Mouse (Mus musculus) embryonic facial prominence, embryonic 14.5 days (tissue): ENCODE measurements around the gene Selenbp1. TPM values are rescaled to one million over a fixed set of nuclear protein-coding genes. Genes with fewer than 3 reads are reported as not detected.
"Not testable (repeated sequence)": the region's sequence is repeated elsewhere in the genome, so short reads cannot be mapped to it uniquely, and the experiment has no call there.

Source experiments
- ATAC-seq: fragments of 200-750 bp; cut with Nextera tagmentation; 2 replicates; pipeline ENCODE4 v1.8.0; 2017; ENCODE audit warnings: low read depth, moderate number of reproducible peaks, moderate TSS enrichment
- DNase-seq: peaks from one replicate; pipeline ENCODE4 v3.0.0-alpha.2; 2015; ENCODE audit warnings: low spot score
- H3K27ac ChIP-seq: fragments of 300-500 bp; sonication (generic); replicated peaks from 2 replicates; pipeline ENCODE4 v1.5.1; 2014; ENCODE audit warnings: low read depth, mild to moderate bottlenecking, low read length, moderate library complexity
- H3K27me3 ChIP-seq: fragments of 300-500 bp; sonication (generic); replicated peaks from 2 replicates; pipeline ENCODE4 v1.6.1; 2014; ENCODE audit warnings: low read length; ENCODE audit not compliant: control insufficient read depth, insufficient read depth
- H3K36me3 ChIP-seq: fragments of 300-500 bp; sonication (generic); 2 replicates; pipeline ENCODE4 v1.6.1; 2014; ENCODE audit warnings: low read length, mixed read lengths; ENCODE audit not compliant: control insufficient read depth, insufficient read depth
- H3K4me1 ChIP-seq: fragments of 300-500 bp; sonication (generic); 2 replicates; pipeline ENCODE4 v1.6.1; 2014; ENCODE audit warnings: antibody characterized with exemption, low read length; ENCODE audit not compliant: control insufficient read depth, insufficient read depth
- H3K4me2 ChIP-seq: fragments of 300-500 bp; sonication (generic); 2 replicates; pipeline ENCODE4 v1.6.1; 2014; ENCODE audit warnings: low read depth, mild to moderate bottlenecking, low read length, moderate library complexity, mixed read lengths
- H3K4me3 ChIP-seq: fragments of 300-500 bp; sonication (generic); 2 replicates; pipeline ENCODE4 v1.5.1; 2014; ENCODE audit warnings: low read depth, mild to moderate bottlenecking, low read length
- H3K9ac ChIP-seq: fragments of 300-500 bp; sonication (generic); 2 replicates; pipeline ENCODE4 v1.6.1; 2014; ENCODE audit warnings: low read depth, mild to moderate bottlenecking, low read length, moderate library complexity, mixed read lengths
- H3K9me3 ChIP-seq: fragments of 300-500 bp; sonication (generic); 2 replicates; pipeline ENCODE4 v1.6.1; 2016; ENCODE audit warnings: low read length; ENCODE audit not compliant: control insufficient read depth
- WGBS: fragments of 180-500 bp; shearing (Covaris S2); extraction: QIAGEN DNeasy Blood & Tissue Kit; methylation state at CpG from one replicate; pipeline ENCODE4 v1.1.7; 2014; 5-methylcytosine and 5-hydroxymethylcytosine counted together
- polyA plus RNA-seq: library from polyadenylated mRNA; unstranded; fragments of >200 nt; fragmentation: Nextera tagmentation; extraction: Ambion mirVana; gene quantifications from 2 replicates; pipeline ENCODE4 v1.2.1, GENCODE M21; 2014

Gene Selenbp1
- polyA plus RNA-seq, 1 experiment from 2014 or later = 41.0 TPM

GRCm38 (mm10) chr3:94913801-94914200, 19.1 kb upstream of the Selenbp1 start:
- H3K4me2 ChIP-seq = no peak overlapping the region
- H3K27me3 ChIP-seq = no peaks in the 10 kb centered on the region
- H3K27ac ChIP-seq = no peak overlapping the region
- no peaks in the 10 kb centered on the region for H3K4me1 ChIP-seq
- ATAC-seq (no peak), DNase-seq (no peak)
- no peaks in the 10 kb centered on the region for H3K36me3 ChIP-seq
- H3K9me3 ChIP-seq = no peaks in the 10 kb centered on the region
- no peak overlapping the region for H3K9ac ChIP-seq
- H3K4me3 ChIP-seq = no peak overlapping the region
- 56% methylated on average over 5 of the region's 5 CpGs for WGBS

- no peak overlapping the region for H3K27ac ChIP-seq
- DNase-seq = peak; percentile 49
- no peak overlapping the region for H3K9ac ChIP-seq
- H3K9me3 ChIP-seq = no peaks in the 10 kb centered on the region
- no peak overlapping the region for H3K4me2 ChIP-seq
- peak; percentile 17; the same call in 1 of the 2 replicates for ATAC-seq
- H3K4me3 ChIP-seq = no peak overlapping the region
- no peaks in the 10 kb centered on the region for H3K36me3 ChIP-seq
- no peaks in the 10 kb centered on the region for H3K4me1 ChIP-seq
- WGBS = 61% methylated on average over 7 of the region's 7 CpGs
- H3K27me3 ChIP-seq = no peaks in the 10 kb centered on the region
These were observed 16.7 kb upstream of the Selenbp1 start for GRCm38 (mm10) chr3:94915903-94916741.

- no peaks in the 10 kb centered on the region for H3K4me1 ChIP-seq
- H3K4me2 ChIP-seq = no peak overlapping the region
- ATAC-seq (peak; percentile 83), DNase-seq (peak; percentile 64)
- H3K4me3 ChIP-seq = no peak overlapping the region
- WGBS = 59% methylated on average over 14 of the region's 14 CpGs
- no peaks in the 10 kb centered on the region for H3K9me3 ChIP-seq
- peak overlapping the region; percentile 3; the same call in 1 of the 2 replicates for H3K9ac ChIP-seq
- H3K36me3 ChIP-seq = no peaks in the 10 kb centered on the region
- H3K27me3 ChIP-seq = no peaks in the 10 kb centered on the region
- H3K27ac ChIP-seq = no peak overlapping the region
These were observed 15.0 kb upstream of the Selenbp1 start for GRCm38 (mm10) chr3:94917816-94918361.

DNA sequence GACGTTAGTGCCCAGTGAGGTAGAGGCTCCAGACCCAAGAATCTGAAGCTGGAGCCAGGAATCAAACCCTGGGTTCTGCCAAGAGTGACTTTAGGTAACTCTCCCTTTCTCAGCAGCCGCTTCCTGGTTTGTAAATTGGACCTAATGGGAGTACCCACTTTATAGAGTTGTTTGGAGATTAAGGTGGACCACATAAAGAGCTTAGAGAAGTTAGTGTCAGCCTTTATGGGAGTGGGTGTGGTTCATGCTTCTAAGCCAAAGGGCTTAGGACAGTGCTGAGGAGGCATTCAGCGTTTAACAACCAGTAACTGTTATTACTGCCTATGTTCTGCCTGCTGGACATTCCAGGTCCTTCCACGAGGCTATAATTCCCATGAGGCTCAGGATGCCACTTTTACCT, 14.0 kb upstream of the Selenbp1 start:
- 70% methylated on average over 4 of the region's 4 CpGs for WGBS

DNA sequence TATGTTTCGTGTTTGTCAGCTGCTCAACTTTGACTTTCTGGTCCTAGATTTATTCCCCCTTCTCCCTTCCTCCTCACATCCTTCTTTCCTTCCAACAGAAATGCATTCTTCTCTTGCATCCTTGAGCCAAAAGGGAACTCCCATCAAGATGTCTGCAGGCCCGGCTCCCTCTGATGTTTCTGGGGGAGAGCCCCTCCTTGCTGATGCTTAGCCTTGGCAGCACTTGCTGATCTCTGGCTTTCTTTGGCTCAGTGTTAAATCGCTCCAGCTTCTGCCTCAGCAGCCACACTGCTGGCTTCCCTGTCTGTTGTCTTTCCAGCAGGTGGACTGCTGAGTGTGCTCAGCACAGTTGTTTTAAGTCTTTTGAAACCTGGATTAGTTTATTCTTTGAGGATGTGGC, 11.8 kb upstream of the Selenbp1 start:
- Histone ChIP-seq H3K9me3 (no peaks in the 10 kb centered on the region), H3K36me3 (no peaks in the 10 kb centered on the region), H3K4me2 (no peak overlapping the region), H3K27me3 (no peaks in the 10 kb centered on the region), H3K4me3 (no peak overlapping the region), H3K4me1 (no peaks in the 10 kb centered on the region), H3K27ac (no peak overlapping the region), H3K9ac (no peak overlapping the region)
- no peak for ATAC-seq
- 37% methylated on average over 3 of the region's 3 CpGs for WGBS
- DNase-seq = peak; percentile 48

More for the DNA sequence above, 14.0 kb upstream of the Selenbp1 start:
- Histone ChIP-seq H3K36me3 (no peaks in the 10 kb centered on the region), H3K9me3 (no peaks in the 10 kb centered on the region), H3K4me1 (no peaks in the 10 kb centered on the region), H3K27me3 (no peaks in the 10 kb centered on the region), H3K4me3 (no peak overlapping the region), H3K4me2 (no peak overlapping the region), H3K27ac (no peak overlapping the region), H3K9ac (no peak overlapping the region)
- DNase-seq = no peak
- ATAC-seq = no peak

DNA sequence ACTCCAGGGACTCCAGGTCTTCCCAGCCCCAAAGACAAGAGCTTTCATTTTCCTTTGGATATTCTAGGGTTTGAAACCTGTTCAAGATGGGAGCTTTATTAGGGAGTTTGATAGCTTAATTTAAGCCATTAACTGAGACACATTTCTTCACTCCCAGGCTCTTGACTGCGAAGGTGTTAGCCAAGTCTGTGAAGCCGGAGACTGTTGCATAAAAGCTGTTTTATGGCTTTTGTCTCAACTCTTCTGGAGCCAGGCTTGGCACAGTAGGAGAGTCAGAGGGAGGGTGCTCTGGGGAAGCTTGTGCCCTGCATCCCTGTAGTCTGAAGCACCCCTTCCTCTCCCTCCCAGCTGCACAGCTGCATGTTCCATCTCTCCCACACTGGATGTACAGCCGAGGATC, 10.5 kb upstream of the Selenbp1 start:
- H3K4me2 ChIP-seq = no peak overlapping the region
- H3K27me3 ChIP-seq = no peaks in the 10 kb centered on the region
- no peak for ATAC-seq
- H3K9ac ChIP-seq = no peak overlapping the region
- H3K27ac ChIP-seq = no peak overlapping the region
- H3K9me3 ChIP-seq = no peaks in the 10 kb centered on the region
- H3K36me3 ChIP-seq = no peaks in the 10 kb centered on the region
- WGBS = 60% methylated on average over 3 of the region's 3 CpGs
- no peak overlapping the region for H3K4me3 ChIP-seq
- no peak for DNase-seq
- H3K4me1 ChIP-seq = no peaks in the 10 kb centered on the region

GRCm38 (mm10) chr3:94924688-94925087, 8.2 kb upstream of the Selenbp1 start:
- DNase-seq = no peak
- Histone ChIP-seq H3K4me3 (no peak overlapping the region), H3K36me3 (no peaks in the 10 kb centered on the region), H3K4me2 (no peak overlapping the region), H3K9ac (no peak overlapping the region), H3K9me3 (no peaks in the 10 kb centered on the region), H3K4me1 (no peaks in the 10 kb centered on the region), H3K27ac (no peak overlapping the region), H3K27me3 (no peaks in the 10 kb centered on the region)
- WGBS = 62% methylated on average over 8 of the region's 8 CpGs
- ATAC-seq = no peak

- not testable (repeated sequence) for H3K9me3 ChIP-seq, H3K27ac ChIP-seq, H3K4me3 ChIP-seq, H3K27me3 ChIP-seq, H3K9ac ChIP-seq, H3K4me2 ChIP-seq, DNase-seq, H3K36me3 ChIP-seq, ATAC-seq, H3K4me1 ChIP-seq
- 50% methylated on average over 4 of the region's 4 CpGs for WGBS
These were observed 6.5 kb upstream of the Selenbp1 start for GRCm38 (mm10) chr3:94926301-94926736.

DNA sequence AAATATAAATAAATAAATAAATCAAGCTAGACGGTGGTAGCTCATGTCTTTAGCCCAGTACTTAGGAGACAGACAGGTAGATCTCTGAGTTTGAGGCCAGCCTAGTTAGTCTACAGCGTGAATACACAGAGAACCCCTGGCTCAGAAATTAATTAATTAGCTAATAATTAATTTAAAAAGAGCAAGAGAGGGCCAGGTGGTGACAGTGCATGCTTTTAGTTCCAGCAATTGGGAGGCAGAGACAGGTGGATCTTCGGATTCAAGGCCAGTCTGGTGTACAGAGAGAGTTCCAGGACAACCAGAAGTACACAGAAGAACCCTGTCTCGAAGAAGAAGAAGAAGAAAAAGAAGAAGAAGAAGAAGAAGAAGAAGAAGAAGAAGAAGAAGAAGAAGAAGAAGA, 3.9 kb upstream of the Selenbp1 start:
- not testable (repeated sequence) for H3K4me3 ChIP-seq, H3K9ac ChIP-seq, H3K27me3 ChIP-seq, ATAC-seq, H3K4me1 ChIP-seq, H3K4me2 ChIP-seq, H3K27ac ChIP-seq, H3K36me3 ChIP-seq, H3K9me3 ChIP-seq, DNase-seq
- WGBS = 91% methylated on average over 4 of the region's 4 CpGs
